Mouse (Mus musculus): ENCODE measurements around the gene Cd320. TPM values are rescaled to one million over a fixed set of nuclear protein-coding genes. Genes with fewer than 3 reads are reported as not detected.
"Not testable (repeated sequence)": the region's sequence is repeated elsewhere in the genome, so short reads cannot be mapped to it uniquely, and the experiment has no call there.

Cd320 gene
- total RNA-seq, 4 experiments from 2014 or later, result 23.3 to 27.1 (median 24.8) TPM

DNA sequence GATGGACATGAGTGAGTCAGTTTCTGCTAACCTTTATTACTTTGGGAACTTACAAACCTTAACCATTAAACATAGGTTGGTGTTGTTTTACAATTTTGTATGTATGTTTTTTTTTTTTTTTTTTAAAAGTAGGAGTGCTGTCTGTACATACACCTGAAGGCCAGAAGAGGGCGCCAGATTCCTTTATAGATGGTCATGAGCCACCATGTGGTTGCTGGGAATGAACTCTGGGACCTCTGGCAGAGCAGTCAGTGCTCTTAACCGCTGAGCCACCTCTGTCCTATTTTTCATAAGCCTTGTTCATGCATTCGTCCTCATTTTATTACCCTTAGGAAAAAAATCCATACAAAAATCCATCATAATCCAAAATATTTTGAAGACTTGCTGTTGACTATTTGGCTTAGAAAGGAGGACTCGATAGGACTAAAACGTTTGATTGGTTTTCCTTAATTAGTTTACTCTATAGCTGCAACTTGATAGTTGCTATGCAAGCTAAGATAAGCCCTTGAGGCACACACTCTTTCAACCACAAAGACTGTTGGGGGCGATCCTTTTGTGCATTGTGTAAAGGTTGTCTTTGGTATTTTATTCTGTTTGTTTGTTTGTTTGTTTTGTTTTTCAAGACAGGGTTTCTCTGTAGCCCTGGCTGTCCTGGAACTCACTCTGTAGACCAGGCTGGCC, 54.4 kb downstream of the Cd320 start:
- DNase-seq (ENCODE audit: low spot score in 2 of 2), result no peak

- not testable (repeated sequence) for DNase-seq (ENCODE audit: low spot score in 2 of 2)
These were observed 55.3 kb downstream of the Cd320 start for GRCm38 (mm10) chr17:33898193-33898592.

Small RNA genes within 50 kb of the gene (microRNA-seq; reads per million reads assigned to microRNA genes)
- 0 reads per million in 2 experiments for gene Gm27740

Other genes starting within 250 kb of the Cd320 start
- gene Zfp414, start 214.0 kb upstream of the Cd320 start, total RNA-seq (2022), result 10 to 100 TPM; 49.7 to 56.8 (median 52.8) TPM
- under 1 TPM in 1 of 4 experiments, not detected in 3; 0.37 TPM for gene Pram1, start 205.0 kb upstream of the Cd320 start, total RNA-seq (2022)
- 100 to 1,000 TPM in 3 of 4 experiments, 10 to 100 TPM in 1; 92.0 to 129 (median 113) TPM for gene Hnrnpm, start 156.2 kb upstream of the Cd320 start, total RNA-seq (2022)
- gene March2, start 124.4 kb upstream of the Cd320 start, total RNA-seq (2022), result 10 to 100 TPM; 85.6 to 95.3 (median 89.9) TPM
- gene Rab11b, start 82.6 kb upstream of the Cd320 start, total RNA-seq (2022), result 100 to 1,000 TPM; 351 to 365 (median 357) TPM
- 1 to 10 TPM; 2.3 to 3.2 (median 2.5) TPM for gene Angptl4, start 61.3 kb upstream of the Cd320 start, total RNA-seq (2022)
- gene Kank3, start 32.6 kb upstream of the Cd320 start, total RNA-seq (2022), result 10 to 100 TPM; 27.6 to 33.8 (median 31.5) TPM
- 100 to 1,000 TPM; 672 to 810 (median 775) TPM for gene Rps28, start 18.5 kb upstream of the Cd320 start, total RNA-seq (2022)
- gene Ndufa7, start 18.5 kb upstream of the Cd320 start, total RNA-seq (2022), result 100 to 1,000 TPM; 193 to 206 (median 201) TPM
- not detected for gene Gm7029, start 30.7 kb downstream of the Cd320 start, total RNA-seq (2022)
- 1 to 10 TPM; 2.0 to 3.0 (median 2.9) TPM for gene Kifc1, start 47.6 kb downstream of the Cd320 start, total RNA-seq (2022)
- 1 to 10 TPM in 2 of 4 experiments, not detected in 2; 1.3 to 1.6 TPM for gene Platr17, start 62.0 kb downstream of the Cd320 start, total RNA-seq (2022)
- 10 to 100 TPM; 24.0 to 31.9 (median 27.1) TPM for gene Daxx, start 66.3 kb downstream of the Cd320 start, total RNA-seq (2022)
- gene Tapbp, start 72.8 kb downstream of the Cd320 start, total RNA-seq (2022), result 10 to 100 TPM; 53.0 to 74.3 (median 56.5) TPM
- 10 to 100 TPM; 36.8 to 44.6 (median 41.3) TPM for gene Zbtb22, start 72.8 kb downstream of the Cd320 start, total RNA-seq (2022)
- 10 to 100 TPM; 48.9 to 73.4 (median 60.6) TPM for gene Rgl2, start 86.5 kb downstream of the Cd320 start, total RNA-seq (2022)
- gene Pfdn6, start 97.3 kb downstream of the Cd320 start, total RNA-seq (2022), result 100 to 1,000 TPM in 1 of 4 experiments, 10 to 100 TPM in 3; 81.6 to 112 (median 95.7) TPM
- gene Wdr46, start 97.6 kb downstream of the Cd320 start, total RNA-seq (2022), result 10 to 100 TPM; 10.9 to 14.7 (median 13.7) TPM
- 1 to 10 TPM; 5.8 to 6.9 (median 6.2) TPM for gene B3galt4, start 108.4 kb downstream of the Cd320 start, total RNA-seq (2022)
- gene Vps52, start 112.7 kb downstream of the Cd320 start, total RNA-seq (2022), result 10 to 100 TPM; 70.6 to 79.6 (median 72.8) TPM
- 100 to 1,000 TPM; 328 to 351 (median 339) TPM for gene Rps18, start 112.9 kb downstream of the Cd320 start, total RNA-seq (2022)
- gene H2-K1, start 157.3 kb downstream of the Cd320 start, total RNA-seq (2022), result 10 to 100 TPM; 31.2 to 66.9 (median 50.2) TPM
- 10 to 100 TPM; 31.4 to 43.5 (median 36.1) TPM for gene Ring1, start 181.6 kb downstream of the Cd320 start, total RNA-seq (2022)
- 10 to 100 TPM; 45.6 to 50.2 (median 46.4) TPM for gene H2-Ke6, start 185.0 kb downstream of the Cd320 start, total RNA-seq (2022)
- 10 to 100 TPM; 91.2 to 98.6 (median 95.0) TPM for gene Slc39a7, start 188.6 kb downstream of the Cd320 start, total RNA-seq (2022)
- 10 to 100 TPM; 72.8 to 87.6 (median 78.1) TPM for gene Rxrb, start 188.7 kb downstream of the Cd320 start, total RNA-seq (2022)
- gene Col11a2, start 196.3 kb downstream of the Cd320 start, total RNA-seq (2022), result 10 to 100 TPM; 12.6 to 18.0 (median 16.8) TPM
- 1 to 10 TPM in 2 of 4 experiments, under 1 TPM in 1, not detected in 1; 0.44 to 2.2 (median 1.7) TPM for gene H2-Oa, start 249.2 kb downstream of the Cd320 start, total RNA-seq (2022)